Mouse (Mus musculus) spleen, postnatal 4 days (tissue): Measurements from ENCODE around the gene Atp9a.

Experiments
- DNase-seq, 2 experiments: peaks; one replicate each; pipeline ENCODE4 v3.0.0; 2022; ENCODE audit warnings: low spot score in 2 of 2

The Atp9a gene

GRCm38 (mm10) chr2:168740496-168740895 lies 1.7 kb downstream of the Atp9a start:
- no peak for DNase-seq

DNA sequence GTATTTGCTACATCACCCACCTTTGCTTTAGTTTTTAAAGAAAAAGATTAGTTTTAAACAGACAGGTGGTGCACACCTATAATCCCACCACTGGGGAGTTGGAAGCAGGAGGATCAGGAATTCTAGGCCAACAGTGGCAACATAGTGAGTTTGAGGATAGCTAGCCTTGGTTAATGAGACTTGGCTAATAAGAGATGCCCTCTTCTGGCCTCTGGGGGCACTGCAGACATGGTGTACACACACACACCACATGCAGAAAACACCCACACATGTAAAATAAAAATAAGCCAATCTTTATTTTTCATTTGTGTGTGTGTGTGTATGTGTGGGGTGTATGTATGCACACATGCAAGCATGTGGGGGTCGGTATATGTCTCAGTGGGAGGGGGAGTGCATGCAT lies 3.4 kb downstream of the Atp9a start:
- no peak for DNase-seq

GRCm38 (mm10) chr2:168737878-168738277 lies 4.3 kb downstream of the Atp9a start:
- no peak for DNase-seq

DNA sequence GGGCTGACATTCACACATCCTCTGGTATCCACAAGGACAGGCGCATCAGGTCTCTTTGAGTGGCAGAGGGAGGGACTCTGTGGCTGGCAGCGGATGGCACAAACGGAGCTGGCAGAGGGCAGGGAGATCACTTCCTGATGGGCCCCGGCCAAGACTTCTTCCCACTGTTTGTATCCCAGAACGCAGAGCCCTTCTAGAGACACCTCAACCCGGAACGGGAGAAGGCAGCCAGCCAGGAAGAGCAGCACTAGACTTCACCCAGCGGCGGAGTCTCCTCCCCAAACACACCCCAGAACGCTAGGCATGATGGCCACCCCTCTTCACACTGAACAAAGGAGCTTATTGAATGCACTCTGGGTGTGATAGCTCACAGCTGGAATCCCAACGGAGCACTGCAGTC lies 8.2 kb downstream of the Atp9a start:
- no peak for DNase-seq

DNA sequence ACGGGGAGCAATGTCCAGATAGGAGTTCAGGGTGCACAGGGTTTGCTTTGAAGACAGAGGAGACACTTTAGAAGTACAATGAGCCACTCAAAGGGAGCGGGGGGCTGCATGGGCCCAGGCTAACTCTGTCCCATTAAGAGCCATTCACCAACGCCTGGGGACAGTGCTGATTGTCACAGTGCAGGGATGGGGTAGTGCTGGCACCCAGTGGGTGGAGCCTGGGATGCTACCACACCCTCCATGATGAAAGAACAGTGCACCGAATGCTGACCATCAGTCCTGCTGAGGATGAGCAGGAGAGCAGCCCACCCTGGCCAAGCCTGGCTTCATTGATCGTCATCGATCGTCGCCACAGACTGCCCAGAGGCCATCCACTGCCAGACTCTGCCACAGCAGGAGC lies 11.0 kb downstream of the Atp9a start:
- no peak for DNase-seq

- no peak for DNase-seq
These were observed 12.5 kb downstream of the Atp9a start for GRCm38 (mm10) chr2:168729736-168730135.

GRCm38 (mm10) chr2:168728045-168728444 lies 14.2 kb downstream of the Atp9a start:
- DNase-seq = no peak

- no peak for DNase-seq
These were observed 16.2 kb downstream of the Atp9a start for GRCm38 (mm10) chr2:168726007-168726406.

GRCm38 (mm10) chr2:168721313-168721712 lies 20.9 kb downstream of the Atp9a start:
- DNase-seq = no peak

- DNase-seq = no peak
These were observed 22.5 kb downstream of the Atp9a start for GRCm38 (mm10) chr2:168719742-168720141.

DNA sequence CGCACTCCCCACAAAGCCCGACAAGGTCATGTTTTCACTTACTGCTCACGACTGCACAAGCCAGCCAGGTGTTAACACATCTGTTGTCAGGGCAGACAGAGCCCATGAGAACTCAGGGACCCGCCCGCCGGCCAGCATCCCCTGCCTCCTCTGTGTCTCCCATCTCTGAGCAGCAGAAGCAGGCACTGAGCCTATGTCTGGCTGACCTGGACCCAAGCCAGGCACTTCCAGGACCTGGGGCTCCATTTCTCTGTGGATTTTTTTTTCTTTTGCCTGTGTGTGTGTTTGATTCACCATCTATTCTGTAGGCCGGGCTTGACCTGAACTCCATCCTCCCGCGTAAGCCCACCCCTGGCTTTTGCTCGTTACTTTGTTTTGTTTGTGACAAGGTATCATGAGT lies 23.5 kb downstream of the Atp9a start:
- DNase-seq = no peak

DNA sequence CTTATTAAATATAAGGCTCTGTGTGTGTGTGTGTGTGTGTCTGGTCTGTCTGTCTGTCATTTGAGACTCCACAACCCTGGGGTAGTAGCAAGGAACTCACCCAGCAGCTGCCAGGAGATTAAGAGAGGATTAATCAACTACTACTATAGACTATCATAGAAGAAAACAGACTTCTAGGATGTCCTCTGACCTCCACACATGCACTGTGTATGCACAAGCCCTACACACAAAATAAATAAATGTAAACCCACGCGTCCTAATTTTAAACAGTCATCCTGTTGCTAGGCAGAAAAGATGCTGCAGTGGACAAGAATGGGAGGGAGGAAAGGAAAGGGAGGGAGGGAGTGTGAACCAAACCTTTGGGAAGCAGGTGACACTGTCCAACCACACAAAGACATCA lies 23.9 kb downstream of the Atp9a start:
- no peak for DNase-seq

DNA sequence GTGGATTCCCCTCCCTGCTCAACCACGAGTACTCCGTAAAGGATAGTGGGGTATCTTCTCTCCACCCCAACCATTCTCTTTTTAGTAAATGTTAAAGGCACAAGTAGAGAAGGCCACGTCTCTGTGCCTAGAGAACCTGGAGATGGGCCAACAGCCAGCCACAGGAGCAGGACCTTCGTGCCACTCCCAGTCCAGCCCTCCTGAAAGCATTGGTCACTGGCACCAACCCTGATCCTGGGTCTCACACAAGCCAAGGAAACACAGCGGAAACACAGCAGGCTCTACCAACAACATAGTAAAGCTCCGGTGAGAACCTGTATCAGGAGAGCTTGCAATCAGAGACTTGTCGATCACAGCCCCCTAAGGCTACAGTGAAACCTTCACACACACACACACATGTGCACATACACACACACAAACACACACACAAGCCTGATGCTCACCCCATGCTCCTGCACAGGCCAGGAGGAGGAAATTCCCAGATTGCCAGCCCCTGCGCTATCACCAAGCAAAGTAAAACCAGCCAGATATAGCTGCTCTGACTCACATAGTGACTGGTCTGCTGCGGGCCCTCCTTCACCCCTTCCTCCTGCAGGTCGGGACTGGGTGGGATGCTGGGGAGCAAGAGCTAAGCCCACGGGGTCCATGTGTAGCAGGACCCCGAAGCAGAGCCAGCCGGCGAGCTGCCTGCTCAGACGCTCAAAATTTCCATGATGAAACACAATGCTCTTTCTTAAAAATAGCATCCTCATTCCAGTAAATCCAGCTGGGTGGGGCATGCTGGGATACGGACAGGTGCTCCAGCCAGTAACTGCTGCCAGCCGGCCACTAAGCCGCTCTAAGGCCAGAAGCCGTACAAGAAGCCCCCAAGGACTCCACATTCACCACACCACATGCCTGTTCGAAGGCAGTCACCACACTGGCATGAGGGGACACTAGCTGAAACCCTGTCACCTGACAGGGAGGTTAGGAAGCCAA lies 29.7 kb downstream of the Atp9a start:
- no peak for DNase-seq

DNA sequence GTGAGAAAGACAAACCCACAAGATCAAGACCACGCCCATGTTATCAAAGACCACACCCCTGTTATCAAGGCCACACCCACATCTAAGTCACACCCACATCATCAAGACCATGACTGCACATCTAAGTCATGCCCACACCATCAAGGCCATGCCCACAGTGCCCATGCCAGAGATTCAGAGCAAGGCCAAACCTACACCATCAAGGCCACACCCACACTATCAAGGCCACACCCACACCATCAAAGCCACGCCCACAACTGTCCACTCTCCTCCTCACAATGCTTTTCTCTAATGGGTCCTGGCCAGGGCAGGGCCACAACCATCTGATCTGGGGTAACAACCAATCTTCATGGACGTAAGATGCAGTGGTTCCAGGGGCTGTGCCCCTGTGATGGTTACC lies 31.2 kb downstream of the Atp9a start:
- no peak for DNase-seq

- no peak for DNase-seq
These were observed 34.4 kb downstream of the Atp9a start for GRCm38 (mm10) chr2:168707766-168708165.

DNA sequence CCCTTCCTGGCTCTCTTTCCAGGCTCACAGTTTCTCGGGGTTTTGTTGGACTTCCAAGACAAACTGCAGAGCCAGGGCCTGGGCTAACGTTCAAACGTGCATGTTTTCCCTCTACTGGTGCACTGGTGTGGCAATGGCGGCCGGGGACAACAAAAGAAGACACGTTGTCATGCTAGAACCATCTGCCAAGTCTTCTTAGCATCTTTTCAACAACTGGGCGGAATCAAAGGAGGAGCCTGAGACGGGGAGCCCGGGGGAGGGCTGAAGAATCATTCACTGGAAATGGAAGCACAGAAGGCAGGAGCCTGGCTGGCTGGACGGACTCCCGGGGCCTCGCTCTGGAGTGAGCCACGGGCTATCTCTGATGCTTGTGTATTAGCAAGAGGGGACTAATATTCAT lies 39.9 kb downstream of the Atp9a start:
- DNase-seq = no peak

GRCm38 (mm10) chr2:168695027-168695403 lies 47.2 kb downstream of the Atp9a start:
- no peak for DNase-seq

- no peak for DNase-seq
These were observed 47.7 kb downstream of the Atp9a start for GRCm38 (mm10) chr2:168694379-168695026.

GRCm38 (mm10) chr2:168691774-168692173 lies 50.4 kb downstream of the Atp9a start:
- no peak for DNase-seq

- DNase-seq = no peak
These were observed 54.9 kb downstream of the Atp9a start for GRCm38 (mm10) chr2:168687326-168687725.

DNA sequence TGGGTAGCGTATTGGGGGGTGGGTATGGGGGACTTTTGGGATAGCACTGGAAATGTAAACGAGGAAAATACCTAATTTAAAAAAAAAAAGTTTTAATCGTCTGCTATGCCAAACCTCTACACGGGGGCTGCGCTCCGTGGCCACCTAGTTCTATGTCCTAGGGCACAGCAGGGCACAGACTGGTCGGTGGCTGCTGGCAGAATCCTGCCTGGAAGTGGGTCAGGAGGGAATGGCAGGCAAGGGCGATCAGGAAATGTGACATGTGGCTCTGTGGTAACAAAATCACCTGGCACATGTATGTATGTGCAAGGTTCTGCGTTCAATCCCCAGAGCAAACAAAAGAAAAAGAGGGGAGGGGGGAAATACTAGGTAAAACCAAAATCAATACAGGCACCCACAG lies 56.3 kb downstream of the Atp9a start:
- DNase-seq = no peak

DNA sequence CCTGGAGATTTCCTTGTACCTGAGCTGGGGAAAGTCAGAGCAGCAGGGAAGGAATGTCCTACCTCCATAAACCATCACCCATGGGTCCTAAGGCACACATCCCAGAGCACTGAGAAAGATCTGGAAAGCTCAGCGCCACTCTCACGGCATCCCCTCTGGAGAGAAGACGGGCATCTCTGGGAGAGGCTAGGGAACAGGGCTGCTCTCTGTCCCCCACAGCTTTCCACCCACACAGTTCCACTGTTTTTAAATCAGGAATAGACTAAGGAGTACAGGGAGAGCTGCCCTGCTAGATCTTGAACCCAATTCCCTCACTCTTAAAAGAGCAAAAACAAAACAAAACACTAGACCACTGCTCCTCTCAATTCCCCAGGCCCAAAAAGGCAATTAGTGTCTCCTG lies 57.5 kb downstream of the Atp9a start:
- DNase-seq = no peak

DNA sequence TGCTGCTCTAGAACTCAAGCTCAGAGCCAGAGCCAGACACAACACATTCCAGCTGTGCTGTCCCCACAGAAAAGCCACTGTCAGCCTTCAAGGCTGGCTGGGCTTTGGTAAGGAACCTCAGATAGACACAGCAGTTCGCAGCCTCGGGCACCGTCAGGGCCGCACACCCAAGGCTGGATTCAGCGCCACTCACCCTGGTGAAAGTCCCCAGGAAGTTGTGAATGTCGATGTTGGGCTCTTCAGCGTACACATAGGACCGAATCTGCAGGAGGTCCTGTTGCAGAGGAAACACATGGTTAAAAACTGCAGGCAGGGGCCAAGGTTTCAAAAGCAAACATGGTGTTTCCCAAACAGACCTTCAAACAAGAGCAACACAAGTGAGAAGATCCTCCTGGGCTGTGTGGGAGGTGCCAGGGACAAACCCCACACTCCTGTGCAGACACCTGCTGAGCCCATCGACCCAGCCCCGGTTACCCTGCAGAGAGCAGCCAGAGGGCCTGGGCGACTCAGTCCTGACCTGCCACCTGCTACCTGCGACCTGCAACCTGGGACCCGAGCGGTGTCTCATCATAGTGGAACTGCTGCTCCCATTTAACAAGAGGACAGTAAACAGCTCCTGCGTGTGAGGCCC lies 58.6 kb downstream of the Atp9a start:
- no peak for DNase-seq
